Mouse (Mus musculus) heart, adult 2 months (tissue): Measurements from ENCODE around the gene Aire. TPM values are rescaled to one million over a fixed set of nuclear protein-coding genes. Genes with fewer than 3 reads are reported as not detected.

Experiments
- DNase-seq, 2 experiments: peaks; one replicate each; pipeline ENCODE4 v3.0.0; 2021
- H3K27ac ChIP-seq: fragments of 200-600 bp; 2 replicates; pipeline ENCODE4 v1.8.1; 2022
- H3K27me3 ChIP-seq: fragments of 200-500 bp; 2 replicates; pipeline ENCODE4 v1.6.1; 2012; ENCODE audit warnings: mild to moderate bottlenecking, low read length, inconsistent platforms, mixed read lengths; ENCODE audit not compliant: control insufficient read depth, insufficient read depth
- H3K36me3 ChIP-seq: fragments of 200-500 bp; 2 replicates; pipeline ENCODE4 v1.6.1; 2012; ENCODE audit warnings: low read length, inconsistent platforms; ENCODE audit not compliant: control insufficient read depth, insufficient read depth
- H3K4me1 ChIP-seq: fragments of 200-500 bp; 2 replicates; pipeline ENCODE4 v1.6.1; 2011; ENCODE audit warnings: low read length; ENCODE audit not compliant: control insufficient read depth, insufficient read depth
- H3K4me3 ChIP-seq: fragments of 200-600 bp; 2 replicates; pipeline ENCODE4 v1.8.1; 2022
- H3K79me2 ChIP-seq: fragments of 200-500 bp; replicated peaks from 2 replicates; pipeline ENCODE4 v1.6.1; 2012; ENCODE audit warnings: mild to moderate bottlenecking, inconsistent platforms, low read length, moderate library complexity, mixed read lengths; ENCODE audit not compliant: control insufficient read depth, insufficient read depth
- H3K9ac ChIP-seq: fragments of 200-500 bp; 2 replicates; pipeline ENCODE4 v1.6.1; 2012; ENCODE audit warnings: low read depth, mild to moderate bottlenecking, control low read depth, inconsistent platforms, low read length, mixed read lengths
- CTCF ChIP-seq: fragments of 200-600 bp; IDR thresholded peaks from 2 replicates; pipeline ENCODE4 v1.8.1; 2022; ENCODE audit warnings: antibody characterized with exemption, mild to moderate bottlenecking, moderate library complexity
- EP300 ChIP-seq: fragments of 200-500 bp; IDR thresholded peaks from 2 replicates; pipeline ENCODE4 v1.6.1; 2011; ENCODE audit warnings: low read depth, low read length, control low read depth; ENCODE audit not compliant: insufficient read depth
- POLR2A ChIP-seq: fragments of 200-500 bp; IDR thresholded peaks from 2 replicates; pipeline ENCODE4 v1.6.1; 2011; ENCODE audit warnings: mild to moderate bottlenecking, low read depth, low read length, control low read depth; ENCODE audit not compliant: insufficient read depth
- WGBS: fragments of 180-500 bp; shearing (Covaris S2); methylation state at CpG from one replicate; pipeline ENCODE4 v1.1.7; 2018; 5-methylcytosine and 5-hydroxymethylcytosine counted together
- intact Hi-C: fragments of 180-260 bp; cut with DNase I; formaldehyde crosslinking; loops from one replicate; pipeline ENCODE4 v1.15.1; 2025
- polyA plus RNA-seq: library from polyadenylated mRNA; depleted of rRNA; stranded (reverse); fragments of >200 nt; gene quantifications from 2 replicates; pipeline ENCODE4 v1.2.3, GENCODE M21; 2012
- total RNA-seq, 2 experiments: library from RNA; stranded (reverse); gene quantifications; 2 replicates each; pipeline ENCODE4 v1.2.3; 2021

The Aire gene
- total and polyA plus RNA-seq, 3 experiments: 0.10 TPM; not detected in 2

GRCm38 (mm10) chr10:78077862-78078261, 34.5 kb upstream of the Aire start:
- no peak overlapping the region for H3K4me3 ChIP-seq
- H3K9ac ChIP-seq: no peak overlapping the region
- 75% methylated on average over 9 of the region's 9 CpGs for whole genome bisulfite sequencing
- no peaks in the 10 kb centered on the region for H3K36me3 ChIP-seq
- intact Hi-C loops: no loop called here
- TF ChIP-seq CTCF (no peak), EP300 (no peak), POLR2A (no peak)
- H3K27me3 ChIP-seq: no peaks in the 10 kb centered on the region
- H3K27ac ChIP-seq: no peak overlapping the region
- DNase-seq: no peak
- peaks cover 3% of the 10 kb centered on the region; the same call in 1 of the 2 replicates for H3K4me1 ChIP-seq
- no peaks in the 10 kb centered on the region for H3K79me2 ChIP-seq

- H3K36me3 ChIP-seq: no peaks in the 10 kb centered on the region
- DNase-seq: no peak
- intact Hi-C loops: no loop called here
- no peak overlapping the region for H3K4me3 ChIP-seq
- 72% methylated on average over 11 of the region's 11 CpGs for WGBS
- no peak overlapping the region for H3K9ac ChIP-seq
- H3K27me3 ChIP-seq: no peaks in the 10 kb centered on the region
- H3K79me2 ChIP-seq: no peaks in the 10 kb centered on the region
- H3K27ac ChIP-seq: no peak overlapping the region
- peaks cover 2% of the 10 kb centered on the region; the same call in 1 of the 2 replicates for H3K4me1 ChIP-seq
- no peak for TF ChIP-seq POLR2A
- TF ChIP-seq EP300: no peak
- no peak for TF ChIP-seq CTCF
These were observed 31.6 kb upstream of the Aire start for GRCm38 (mm10) chr10:78074977-78075376.

GRCm38 (mm10) chr10:78074151-78074550, 30.7 kb upstream of the Aire start:
- Histone ChIP-seq H3K79me2 (no peaks in the 10 kb centered on the region), H3K9ac (no peak overlapping the region), H3K4me3 (no peak overlapping the region), H3K27me3 (no peaks in the 10 kb centered on the region), H3K36me3 (no peaks in the 10 kb centered on the region), H3K4me1 (peaks cover 2% of the 10 kb centered on the region; the same call in 1 of the 2 replicates), H3K27ac (no peak overlapping the region)
- DNase-seq: no peak
- 70% methylated on average over 4 of the region's 4 CpGs for WGBS
- intact Hi-C loops: no loop called here
- no peak for TF ChIP-seq POLR2A
- TF ChIP-seq EP300: no peak
- no peak for TF ChIP-seq CTCF

- Histone ChIP-seq H3K79me2 (no peaks in the 10 kb centered on the region), H3K27ac (peak within 1 kb of the TSS; percentile 83), H3K9ac (peak within 1 kb of the TSS; percentile 73), H3K36me3 (no peaks in the 10 kb centered on the region), H3K4me1 (no peaks in the 10 kb centered on the region; the same call in 1 of the 2 replicates), H3K4me3 (peak within 1 kb of the TSS; percentile 89), H3K27me3 (no peaks in the 10 kb centered on the region)
- TF ChIP-seq CTCF (peak; percentile 83), POLR2A (peak; percentile 82), EP300 (peak; percentile 39; the same call in 1 of the 2 replicates)
- intact Hi-C loops: loop anchor here (1.0 to 5.0 kb wide), 2 partner anchors 42 to 91 kb away; no protein-coding TSS in a partner anchor
- under 1% methylated on average over 66 of the region's 66 CpGs for WGBS
- peak; percentile 88 to 91 for DNase-seq
These were observed 25.9 kb upstream of the Aire start, which contains the start of gene Icosl for GRCm38 (mm10) chr10:78069101-78070011. Gene Icosl, plus strand, starts transcription at chr10:78069302.

- no peaks in the 10 kb centered on the region for H3K27me3 ChIP-seq
- DNase-seq: peak; percentile 22 to 40
- intact Hi-C loops: loop anchor here (5.0 kb wide), 1 partner anchor 41 kb away; no protein-coding TSS in a partner anchor
- no peak for TF ChIP-seq CTCF
- no peak for TF ChIP-seq EP300
- TF ChIP-seq POLR2A: no peak
- peak overlapping the region; percentile 31 for H3K27ac ChIP-seq
- peak overlapping the region; percentile 32; the same call in 1 of the 2 replicates for H3K9ac ChIP-seq
- 12% methylated on average over 11 of the region's 11 CpGs for WGBS
- peak overlapping the region; percentile 89 for H3K4me3 ChIP-seq
- no peaks in the 10 kb centered on the region for H3K79me2 ChIP-seq
- no peaks in the 10 kb centered on the region for H3K36me3 ChIP-seq
- H3K4me1 ChIP-seq: no peaks in the 10 kb centered on the region; the same call in 1 of the 2 replicates
These were observed 25.1 kb upstream of the Aire start for GRCm38 (mm10) chr10:78068541-78068940.
